Mouse (Mus musculus) large intestine, adult 2 months (tissue): ENCODE measurements around the gene Prr12. TPM values are rescaled to one million over a fixed set of nuclear protein-coding genes. Genes with fewer than 3 reads are reported as not detected.
"Not testable (repeated sequence)": the region's sequence is repeated elsewhere in the genome, so short reads cannot be mapped to it uniquely, and the experiment has no call there.

Experiments used
- DNase-seq: peaks from one replicate; pipeline ENCODE4 v3.0.0-alpha.2; 2012; ENCODE audit warnings: low read depth, low spot score
- WGBS: fragments of 180-500 bp; shearing (Covaris S2); methylation state at CpG from one replicate; pipeline ENCODE4 v1.1.7; 2018; 5-methylcytosine and 5-hydroxymethylcytosine counted together
- polyA plus RNA-seq: library from polyadenylated mRNA; depleted of rRNA; stranded (reverse); fragments of >200 nt; gene quantifications from 2 replicates; pipeline ENCODE4 v1.2.3, GENCODE M21; 2012

Gene Prr12
- polyA plus RNA-seq, 1 experiment: 5.4 TPM

- DNase-seq: no peak
- WGBS: 88% methylated on average over 11 of the region's 11 CpGs
Measured at GRCm38 (mm10) chr7:45028351-45028750, 24.3 kb downstream of the Prr12 start.

GRCm38 (mm10) chr7:45027761-45028160 lies 24.9 kb downstream of the Prr12 start:
- WGBS: 74% methylated on average over 9 of the region's 9 CpGs
- no peak for DNase-seq

GRCm38 (mm10) chr7:45026256-45026655 lies 26.4 kb downstream of the Prr12 start:
- DNase-seq: no peak
- 70% methylated on average over 2 of the region's 2 CpGs for WGBS

GRCm38 (mm10) chr7:45025601-45026220 lies 27.0 kb downstream of the Prr12 start:
- no peak for DNase-seq
- whole genome bisulfite sequencing: 68% methylated on average over 8 of the region's 8 CpGs

- WGBS: 68% methylated on average over 15 of the region's 15 CpGs
- DNase-seq: no peak
Measured at GRCm38 (mm10) chr7:45024281-45025248, 28.1 kb downstream of the Prr12 start.

GRCm38 (mm10) chr7:45023711-45024110 lies 29.0 kb downstream of the Prr12 start:
- 61% methylated on average over 5 of the region's 5 CpGs for WGBS
- not testable (repeated sequence) for DNase-seq

- 79% methylated on average over 9 of the region's 9 CpGs for WGBS
- DNase-seq: no peak
Measured at GRCm38 (mm10) chr7:45020225-45020624, 32.5 kb downstream of the Prr12 start.

- no peak for DNase-seq
- WGBS: 25% methylated on average over 8 of the region's 8 CpGs
Measured at GRCm38 (mm10) chr7:45019031-45019571, 33.6 kb downstream of the Prr12 start.

- WGBS: under 1% methylated on average over 36 of the region's 36 CpGs
- peak; percentile 99 for DNase-seq
Measured at GRCm38 (mm10) chr7:45017242-45018061, 35.2 kb downstream of the Prr12 start, which contains the start of gene Rras. Gene Rras (plus strand): TSS chr7:45017961.

- DNase-seq: no peak
- WGBS: under 1% methylated on average over 4 of the region's 4 CpGs
Measured at GRCm38 (mm10) chr7:45016761-45017160, 35.9 kb downstream of the Prr12 start.

- WGBS: under 1% methylated on average over 58 of the region's 69 CpGs
- peak; percentile 98 for DNase-seq
Measured at GRCm38 (mm10) chr7:45015957-45016612, 36.6 kb downstream of the Prr12 start, which contains the start of gene Scaf1. Gene Scaf1 (minus strand): TSS chr7:45016363.

- no peak for DNase-seq
- WGBS: under 1% methylated on average over 20 of the region's 20 CpGs
Measured at GRCm38 (mm10) chr7:45015344-45015956, 37.2 kb downstream of the Prr12 start.

- DNase-seq: no peak
- WGBS: 88% methylated on average over 3 of the region's 3 CpGs
Measured at GRCm38 (mm10) chr7:45014096-45014451, 38.6 kb downstream of the Prr12 start.

- no peak for DNase-seq
- 93% methylated on average over 16 of the region's 16 CpGs for WGBS
Measured at GRCm38 (mm10) chr7:45013366-45014095, 39.1 kb downstream of the Prr12 start.

GRCm38 (mm10) chr7:45012824-45013223 lies 39.9 kb downstream of the Prr12 start:
- 89% methylated on average over 4 of the region's 4 CpGs for WGBS
- DNase-seq: no peak

GRCm38 (mm10) chr7:45012011-45012410 lies 40.7 kb downstream of the Prr12 start:
- WGBS: 98% methylated on average over 6 of the region's 6 CpGs
- DNase-seq: no peak

- WGBS: 96% methylated on average over 19 of the region's 19 CpGs
- DNase-seq: no peak
Measured at GRCm38 (mm10) chr7:45008411-45008810, 44.3 kb downstream of the Prr12 start.

GRCm38 (mm10) chr7:45007846-45008245 lies 44.8 kb downstream of the Prr12 start:
- WGBS: 96% methylated on average over 30 of the region's 30 CpGs
- DNase-seq: no peak
